Mouse (Mus musculus) stomach, postnatal 0 days (tissue): Measurements from ENCODE around the gene Casq2.

Source experiments
- CTCF ChIP-seq: IDR thresholded peaks from 2 replicates; pipeline ENCODE4 v1.5.1; 2016; ENCODE audit warnings: antibody characterized with exemption, low read depth, mild to moderate bottlenecking, moderate library complexity
- EP300 ChIP-seq: optimal IDR thresholded peaks from 2 replicates; pipeline ENCODE3; 2016; ENCODE audit warnings: antibody characterized with exemption

- no peak for TF ChIP-seq CTCF
- no peak for TF ChIP-seq EP300
These were observed 10.2 kb downstream of the Casq2 start for GRCm38 (mm10) chr3:102096366-102096765.
